Mouse (Mus musculus) cortical plate, adult 2 months (tissue): ENCODE results near the gene Cd164.

Source experiments
- CTCF ChIP-seq: fragments of 200-500 bp; IDR thresholded peaks from 2 replicates; pipeline ENCODE4 v1.5.1; 2011; ENCODE audit warnings: mild to moderate bottlenecking, control low read depth, low read length; ENCODE audit not compliant: insufficient read depth; ENCODE audit errors: extremely low read depth
- POLR2A ChIP-seq: fragments of 200-500 bp; IDR thresholded peaks from 2 replicates; pipeline ENCODE4 v1.6.1; 2011; ENCODE audit warnings: mild to moderate bottlenecking, low read length, control low read depth; ENCODE audit not compliant: insufficient read depth; ENCODE audit errors: extremely low read depth

- TF ChIP-seq POLR2A (no peak), CTCF (no peak)
These were observed 24.2 kb downstream of the Cd164 start for GRCm38 (mm10) chr10:41543439-41543838.
